Mouse (Mus musculus): ENCODE measurements around the gene Ggps1. TPM values are rescaled to one million over a fixed set of nuclear protein-coding genes. Genes with fewer than 3 reads are reported as not detected.

Ggps1 gene
- polyA plus RNA-seq, 1 experiment from 2014 or later, result 51.6 TPM

DNA sequence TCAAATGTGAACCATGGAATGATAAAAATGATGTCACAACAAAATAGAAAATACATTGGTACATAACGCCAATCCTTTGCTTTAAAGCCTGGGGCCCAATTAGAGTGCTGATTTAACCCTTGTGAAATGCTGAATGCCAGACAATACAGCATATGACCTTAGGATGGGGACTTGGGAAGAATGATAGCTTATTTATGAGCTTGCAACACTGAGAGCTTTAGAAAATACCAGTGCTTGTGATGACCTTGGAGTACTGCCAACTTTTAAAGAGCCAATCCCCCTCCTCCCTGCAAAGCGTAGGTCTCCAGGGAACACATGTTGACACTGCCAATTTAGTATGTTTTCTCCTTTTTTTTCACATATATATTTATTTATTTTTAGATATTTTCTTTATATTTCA, 60.6 kb downstream of the Ggps1 start:
- WGBS, result 57% methylated on average over 2 of the region's 2 CpGs
- ATAC-seq (ENCODE audit: low FRiP score, low TSS enrichment), result no peak

More for the DNA sequence above, 60.6 kb downstream of the Ggps1 start:
- H3K9ac ChIP-seq (replicated peaks; ENCODE audit: low read length), result no peak overlapping the region
- H3K27me3 ChIP-seq (ENCODE audit: insufficient read depth, low read length), result no peaks in the 10 kb centered on the region
- no peak overlapping the region for H3K4me3 ChIP-seq (ENCODE audit: low read length)
- no peak overlapping the region for H3K4me2 ChIP-seq (replicated peaks; ENCODE audit: low read depth, low read length)
- no peaks in the 10 kb centered on the region for H3K9me3 ChIP-seq (ENCODE audit: low read length)
- H3K4me1 ChIP-seq (ENCODE audit: insufficient read depth, low read length), result no peaks in the 10 kb centered on the region
- H3K27ac ChIP-seq (ENCODE audit: low read length), result no peak overlapping the region
- H3K36me3 ChIP-seq (ENCODE audit: insufficient read depth, low read length), result peaks cover 48% of the 10 kb centered on the region

Other genes starting within 250 kb of the Ggps1 start
- 39.8 and 46.3 TPM in 2 replicates for gene B3galnt2, start 109.0 kb downstream of the Ggps1 start, polyA plus RNA-seq (2015; fragmentation: Nextera tagmentation; extraction: Ambion mirVana)
- gene Tbce, start 23.9 kb downstream of the Ggps1 start, polyA plus RNA-seq (2015; fragmentation: Nextera tagmentation; extraction: Ambion mirVana), result 58.1 and 59.4 TPM in 2 replicates
- 62.7 and 66.8 TPM in 2 replicates for gene Arid4b, start 256 bp downstream of the Ggps1 start, polyA plus RNA-seq (2015; fragmentation: Nextera tagmentation; extraction: Ambion mirVana)